Mouse (Mus musculus): ENCODE data around the gene Gm20906. TPM values are rescaled to one million over a fixed set of nuclear protein-coding genes. Genes with fewer than 3 reads are reported as not detected.
"Not testable (repeated sequence)": the region's sequence is repeated elsewhere in the genome, so short reads cannot be mapped to it uniquely, and the experiment has no call there.

Gm20906 gene
- polyA plus RNA-seq (2012; rRNA removed): not detected in 2 replicates

GRCm38 (mm10) chrY:87550666-87551065 lies at the start of gene Gm20906:
Gene Gm20906, plus strand, starts transcription at chrY:87550966.
- not testable (repeated sequence) for DNase-seq (ENCODE audit: low spot score)
